Mouse (Mus musculus) cerebellum, adult 11 months (tissue): ENCODE measurements at regions not wholly inside any gene's neighbourhood (a gene's known extent, or its start where the extent isn't known, plus 50 kb on each side); places are given as distances from the start of the nearest gene placed in this dataset.

Experiments used
- DNase-seq: peaks from one replicate; pipeline ENCODE4 v3.0.0; 2022

DNA sequence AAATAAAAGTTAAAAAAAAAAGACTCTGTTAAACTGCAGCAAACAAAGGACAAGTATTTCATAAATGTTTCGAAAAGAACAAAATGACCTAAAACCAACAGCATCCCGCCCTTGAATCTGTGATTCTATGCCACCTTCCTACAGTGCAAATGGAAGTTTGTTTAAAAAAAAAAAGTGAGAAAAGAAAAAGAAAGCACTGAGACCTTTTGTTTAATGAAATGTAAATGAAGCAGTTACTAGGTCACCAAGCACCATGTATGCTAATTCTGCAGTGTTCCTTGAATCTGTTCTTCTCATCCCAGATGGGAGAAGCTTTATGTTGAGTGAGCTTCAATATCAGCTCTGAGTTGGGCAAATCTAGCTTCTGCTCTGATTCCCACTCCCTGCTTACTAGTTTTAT lies 64.8 kb downstream of the Dnajb9 start:
- DNase-seq = no peak

- DNase-seq = no peak
Measured at GRCm38 (mm10) chr12:44139026-44139425, 71.1 kb downstream of the Dnajb9 start.

GRCm38 (mm10) chr12:44128874-44129273 lies 81.3 kb downstream of the Dnajb9 start:
- DNase-seq = no peak

DNA sequence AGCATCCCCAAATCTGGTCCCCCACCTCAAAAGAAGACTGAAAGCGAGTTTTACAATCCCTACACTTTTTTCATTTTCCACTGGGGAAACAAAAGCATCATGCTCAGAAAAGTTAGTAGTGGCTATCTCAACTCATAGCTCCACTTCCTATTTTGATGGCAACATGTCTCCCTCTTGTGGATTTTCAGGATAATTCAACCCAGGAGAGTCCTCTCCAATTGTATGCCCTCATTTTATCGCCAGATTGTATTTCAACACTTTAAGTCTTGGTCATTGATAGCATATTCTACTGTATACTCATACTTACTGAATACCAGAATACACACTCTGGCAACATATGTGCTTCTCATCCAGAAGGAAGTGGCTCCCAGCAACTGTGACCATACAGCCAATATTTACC lies 105.0 kb downstream of the Dnajb9 start:
- DNase-seq = no peak

- no peak for DNase-seq
Measured at GRCm38 (mm10) chr12:44099188-44099587, 110.9 kb downstream of the Dnajb9 start.

GRCm38 (mm10) chr12:44071766-44072165 lies 138.4 kb downstream of the Dnajb9 start:
- no peak for DNase-seq

DNA sequence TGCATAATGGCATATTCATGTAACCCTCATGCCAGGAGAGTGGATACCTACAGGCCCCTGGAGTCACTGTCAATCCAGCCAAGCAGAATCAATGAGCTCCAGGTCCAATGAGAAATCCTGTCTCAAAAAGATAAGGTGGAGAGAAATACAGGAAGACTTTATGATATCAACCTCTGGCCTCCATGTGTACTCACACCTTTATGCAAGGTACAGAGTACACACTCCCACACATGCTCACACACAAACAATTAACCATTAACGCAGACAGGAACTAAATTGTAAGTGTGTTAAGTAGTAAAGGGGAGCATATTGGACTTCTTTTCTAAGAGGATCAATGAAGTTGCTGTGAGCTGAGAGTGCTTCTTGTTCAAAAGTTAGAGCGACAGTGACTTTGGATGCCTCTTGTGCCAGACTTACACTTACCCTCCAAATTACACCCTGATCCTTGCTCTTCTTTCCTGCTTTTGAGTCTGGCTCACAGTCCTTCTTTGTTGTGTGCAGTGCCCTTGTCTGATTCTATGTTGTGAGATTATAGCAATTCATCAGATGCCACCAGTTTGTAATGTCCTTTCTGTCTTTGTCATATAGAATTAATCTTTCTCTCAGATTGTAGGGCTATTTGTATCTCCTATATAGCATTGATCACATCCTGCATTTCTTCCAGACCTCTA lies 153.5 kb downstream of the Dnajb9 start:
- no peak for DNase-seq

- no peak for DNase-seq
Measured at GRCm38 (mm10) chr12:44045806-44046205, 164.3 kb downstream of the Dnajb9 start.

- DNase-seq = no peak
Measured at GRCm38 (mm10) chr12:44044388-44045105, 165.6 kb downstream of the Dnajb9 start.

GRCm38 (mm10) chr12:44006795-44007194 lies 203.3 kb downstream of the Dnajb9 start:
- no peak for DNase-seq

GRCm38 (mm10) chr12:43983548-43983947 lies 226.6 kb downstream of the Dnajb9 start:
- no peak for DNase-seq

DNA sequence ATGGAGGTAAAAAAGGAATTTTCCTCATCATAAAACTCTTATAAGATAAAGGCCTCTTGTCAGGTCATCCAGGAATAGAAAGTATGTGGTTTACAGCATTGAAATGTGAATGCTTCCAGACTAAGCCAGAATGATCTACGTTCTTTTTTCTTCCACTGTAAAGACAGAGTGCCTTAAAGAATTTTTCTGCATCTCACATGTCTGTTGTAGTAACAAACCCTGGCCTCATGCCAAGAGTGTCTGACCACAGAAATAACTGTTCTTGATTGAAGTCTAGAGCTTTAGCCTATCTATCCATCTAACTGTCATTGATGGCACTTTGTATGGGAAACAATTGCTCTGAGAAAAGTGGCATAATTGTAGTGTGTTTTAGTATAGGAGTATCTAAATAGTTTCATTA lies 246.2 kb downstream of the Dnajb9 start:
- no peak for DNase-seq

DNA sequence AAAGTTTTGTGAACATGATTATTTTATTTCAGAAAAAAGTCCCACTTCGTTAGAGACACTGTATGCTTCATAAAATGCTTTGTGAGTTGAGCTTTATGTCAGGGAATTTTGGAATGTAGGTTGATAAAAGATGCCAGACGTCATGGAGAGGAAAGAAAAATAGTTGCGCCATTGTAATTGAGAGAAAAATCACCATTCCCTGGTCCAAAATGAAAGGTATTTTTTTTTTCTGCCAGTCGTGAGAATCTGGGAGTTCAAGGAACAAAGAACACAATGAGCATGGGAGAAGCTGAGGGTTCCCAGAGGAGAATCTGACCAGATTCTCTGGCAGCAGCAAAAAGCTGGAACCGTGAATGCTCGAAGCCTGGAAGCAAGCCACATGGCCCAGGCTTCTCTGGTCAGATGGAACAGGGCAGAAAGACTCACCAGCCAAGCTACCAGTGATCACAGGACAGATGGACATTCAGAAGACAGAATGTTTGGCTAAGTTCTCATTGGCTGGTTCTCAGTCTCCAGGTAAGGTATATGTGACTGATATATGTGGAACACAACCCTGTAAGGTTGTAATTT lies 247.5 kb downstream of the Dnajb9 start:
- DNase-seq = peak; percentile 70

DNA sequence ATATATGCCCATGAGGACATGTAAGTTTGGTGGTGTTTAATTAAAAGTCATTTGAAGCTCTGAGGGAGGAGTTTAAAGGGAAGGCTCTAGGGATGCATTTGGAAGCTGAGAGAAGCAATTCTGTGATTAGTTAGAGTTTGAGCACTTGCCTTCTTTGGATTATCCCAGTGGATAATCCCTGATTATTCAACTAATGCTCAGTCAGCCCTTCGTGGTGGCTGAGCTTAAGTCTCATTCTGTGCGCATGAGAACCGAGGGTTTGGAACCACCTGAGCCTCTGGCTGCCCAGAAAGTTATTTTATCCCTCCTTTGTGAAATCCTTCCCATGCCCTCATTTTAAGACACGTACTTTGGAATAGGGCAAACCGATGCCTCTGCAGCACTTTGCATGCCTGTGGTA lies 285.9 kb downstream of the Dnajb9 start:
- no peak for DNase-seq

DNA sequence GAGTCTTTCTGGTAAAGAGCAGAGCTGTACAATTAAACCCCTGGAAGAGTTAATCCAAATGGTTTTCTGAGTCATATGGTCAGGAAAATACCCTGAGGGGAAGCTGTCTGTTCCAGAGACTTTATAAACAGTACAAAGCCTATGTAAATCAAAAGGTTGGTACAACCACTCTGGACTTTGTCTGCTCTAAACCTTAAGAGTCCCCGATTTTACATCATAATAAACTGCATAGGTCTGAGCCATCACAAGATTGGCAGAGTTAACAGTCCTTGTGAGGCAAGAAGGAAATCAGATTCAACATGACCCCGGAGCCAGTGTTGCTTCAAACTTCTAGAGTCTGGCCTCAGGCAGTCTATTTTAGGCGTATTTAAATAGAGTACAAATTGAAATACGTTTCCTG lies 289.7 kb downstream of the Dnajb9 start:
- DNase-seq = no peak

- DNase-seq = no peak
Measured at GRCm38 (mm10) chr12:43919114-43919513, 291.0 kb downstream of the Dnajb9 start.

DNA sequence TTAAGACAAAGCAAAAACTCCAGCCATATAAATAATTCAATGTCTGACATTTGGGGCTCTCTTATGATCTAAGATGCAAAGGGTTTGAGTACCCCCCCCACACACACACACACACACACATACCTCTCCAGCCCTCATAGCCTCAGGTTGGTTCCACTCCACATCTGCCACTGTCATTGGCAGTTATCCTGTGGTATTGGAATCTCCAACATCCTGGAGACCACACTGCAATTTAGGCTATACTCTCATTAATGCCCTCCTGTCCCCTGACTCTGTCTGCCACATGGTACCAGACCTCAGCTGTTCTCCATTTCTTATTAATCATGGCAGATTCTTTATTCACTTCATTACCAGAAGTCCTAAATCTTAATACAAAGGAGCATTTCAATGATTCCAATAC lies 293.3 kb downstream of the Dnajb9 start:
- no peak for DNase-seq

DNA sequence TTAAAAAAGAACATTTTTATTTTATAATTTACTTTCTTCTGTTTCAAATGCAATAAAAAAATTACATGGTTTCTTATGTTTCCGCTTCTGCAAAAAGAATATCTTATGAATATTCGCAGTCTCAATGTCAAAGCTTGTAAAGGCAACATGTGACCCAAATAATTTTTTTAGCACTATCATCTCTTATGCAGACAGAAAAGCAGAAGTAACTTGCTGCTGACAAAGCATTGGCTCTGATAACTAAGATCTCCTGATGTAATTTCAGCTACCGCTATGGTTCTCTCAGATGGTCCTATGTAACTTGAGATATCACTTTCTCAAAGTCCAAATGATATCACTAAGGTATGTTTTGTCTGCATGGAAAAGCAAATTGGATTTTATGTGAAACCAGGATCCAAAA lies 310.9 kb downstream of the Dnajb9 start:
- no peak for DNase-seq

GRCm38 (mm10) chr12:43885596-43885995 lies 324.5 kb downstream of the Dnajb9 start:
- DNase-seq = no peak

DNA sequence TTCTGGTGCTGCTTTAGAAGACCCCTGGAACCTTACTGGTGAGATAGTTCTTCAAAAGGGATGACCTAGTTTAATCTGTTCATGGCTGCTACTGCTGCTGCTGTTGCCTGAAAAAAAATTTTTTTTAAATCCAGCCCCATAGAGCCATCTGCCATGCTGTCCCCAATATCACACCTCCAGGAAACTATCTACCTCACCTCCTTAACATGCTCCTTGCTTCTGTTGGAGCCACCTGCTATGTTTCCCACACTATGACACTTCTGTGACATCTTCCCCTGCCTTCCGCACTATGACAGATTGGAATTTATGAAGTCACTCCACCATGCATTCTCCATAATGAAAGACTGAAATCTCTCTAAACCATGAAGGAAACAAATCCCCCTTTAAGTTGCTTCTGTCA lies 349.6 kb downstream of the Dnajb9 start:
- DNase-seq = no peak

GRCm38 (mm10) chr12:43856370-43856769 lies 353.8 kb downstream of the Dnajb9 start:
- no peak for DNase-seq

GRCm38 (mm10) chr12:43852246-43852645 lies 357.9 kb downstream of the Dnajb9 start:
- DNase-seq = no peak

GRCm38 (mm10) chr12:43851264-43852009 lies 358.7 kb downstream of the Dnajb9 start:
- no peak for DNase-seq
